Mouse (Mus musculus) thymus, adult 2 months (tissue): ENCODE results near the gene Setd3.

ENCODE experiments used
- CTCF ChIP-seq: fragments of 200-500 bp; IDR thresholded peaks from 2 replicates; pipeline ENCODE4 v1.5.1; 2012; ENCODE audit warnings: mild to moderate bottlenecking, control low read depth, low read length, moderate library complexity, borderline replicate concordance; ENCODE audit not compliant: control insufficient read depth, poor library complexity, insufficient read depth; ENCODE audit errors: extremely low read depth
- POLR2A ChIP-seq: fragments of 200-500 bp; IDR thresholded peaks from 2 replicates; pipeline ENCODE4 v1.6.1; 2012; ENCODE audit warnings: mild to moderate bottlenecking, low read length, control low read depth, moderate library complexity; ENCODE audit not compliant: control insufficient read depth, poor library complexity, insufficient read depth; ENCODE audit errors: extremely low read depth

GRCm38 (mm10) chr12:108221206-108221605, 42.1 kb upstream of the Setd3 start:
- TF ChIP-seq POLR2A (no peak), CTCF (no peak)
